Mouse (Mus musculus) liver, adult 2 months (tissue): ENCODE measurements at regions not wholly inside any gene's neighbourhood (a gene's known extent, or its start where the extent isn't known, plus 50 kb on each side); places are given as distances from the start of the nearest gene placed in this dataset.

ENCODE experiments used
- DNase-seq: peaks from one replicate; pipeline ENCODE4 v3.0.0-alpha.2; 2011; ENCODE audit warnings: low read depth, low spot score; ENCODE audit errors: extremely low read depth
- H3K27ac ChIP-seq: fragments of 200-500 bp; replicated peaks from 2 replicates; pipeline ENCODE4 v1.5.1; 2012; ENCODE audit warnings: low read depth, mild to moderate bottlenecking, control low read depth, inconsistent platforms, low read length; ENCODE audit not compliant: insufficient read depth
- H3K27me3 ChIP-seq: fragments of 200-500 bp; 2 replicates; pipeline ENCODE4 v1.6.1; 2012; ENCODE audit warnings: mild to moderate bottlenecking, moderate library complexity, low read length, inconsistent platforms; ENCODE audit not compliant: control insufficient read depth, insufficient read depth
- H3K36me3 ChIP-seq: fragments of 200-500 bp; 2 replicates; pipeline ENCODE4 v1.6.1; 2012; ENCODE audit warnings: low read length, inconsistent platforms; ENCODE audit not compliant: control insufficient read depth, insufficient read depth
- H3K4me1 ChIP-seq: fragments of 200-500 bp; 2 replicates; pipeline ENCODE4 v1.6.1; 2011; ENCODE audit warnings: low read length; ENCODE audit not compliant: control insufficient read depth, insufficient read depth
- H3K4me3 ChIP-seq: fragments of 200-500 bp; 2 replicates; pipeline ENCODE4 v1.5.1; 2011; ENCODE audit warnings: low read depth, mild to moderate bottlenecking, control low read depth, low read length, moderate library complexity; ENCODE audit not compliant: insufficient read depth
- H3K79me2 ChIP-seq: fragments of 200-500 bp; 2 replicates; pipeline ENCODE4 v1.6.1; 2012; ENCODE audit warnings: inconsistent platforms, mild to moderate bottlenecking, low read length, moderate library complexity; ENCODE audit not compliant: control insufficient read depth, insufficient read depth
- H3K9ac ChIP-seq: fragments of 200-500 bp; 2 replicates; pipeline ENCODE4 v1.6.1; 2012; ENCODE audit warnings: low read depth, mild to moderate bottlenecking, control low read depth, inconsistent platforms, low read length
- CTCF ChIP-seq: fragments of 200-500 bp; IDR thresholded peaks from 2 replicates; pipeline ENCODE4 v1.5.1; 2011; ENCODE audit warnings: low read depth, low read length, control low read depth
- POLR2A ChIP-seq: fragments of 200-500 bp; IDR thresholded peaks from 2 replicates; pipeline ENCODE4 v1.6.1; 2011; ENCODE audit warnings: low read length, control low read depth; ENCODE audit not compliant: insufficient read depth; ENCODE audit errors: extremely low read depth
- WGBS: fragments of 180-500 bp; shearing (Covaris S2); methylation state at CpG from one replicate; pipeline ENCODE4 v1.1.7; 2018; 5-methylcytosine and 5-hydroxymethylcytosine counted together

- TF ChIP-seq CTCF: no peak
- TF ChIP-seq POLR2A: no peak
- no peak for DNase-seq
- no peaks in the 10 kb centered on the region for H3K4me1 ChIP-seq
- H3K9ac ChIP-seq: no peak overlapping the region
- 82% methylated on average over 1 of the region's 1 CpGs for WGBS
- H3K4me3 ChIP-seq: no peak overlapping the region
- H3K79me2 ChIP-seq: no peaks in the 10 kb centered on the region
- no peak overlapping the region for H3K27ac ChIP-seq
- H3K27me3 ChIP-seq: no peaks in the 10 kb centered on the region; the same call in 1 of the 2 replicates
- H3K36me3 ChIP-seq: no peaks in the 10 kb centered on the region
Observed at GRCm38 (mm10) chr14:29862032-29862431, 106.1 kb upstream of the Selenok start.

GRCm38 (mm10) chr14:29866455-29867275 is 101.4 kb upstream of the Selenok start:
- Histone ChIP-seq H3K79me2 (no peaks in the 10 kb centered on the region), H3K27me3 (no peaks in the 10 kb centered on the region; the same call in 1 of the 2 replicates), H3K4me3 (no peak overlapping the region), H3K4me1 (no peaks in the 10 kb centered on the region), H3K36me3 (no peaks in the 10 kb centered on the region), H3K27ac (no peak overlapping the region), H3K9ac (no peak overlapping the region)
- no peak for TF ChIP-seq CTCF
- no peak for TF ChIP-seq POLR2A
- WGBS: 88% methylated on average over 7 of the region's 7 CpGs
- no peak for DNase-seq

GRCm38 (mm10) chr14:29867311-29867710 is 100.8 kb upstream of the Selenok start:
- WGBS: 80% methylated on average over 6 of the region's 6 CpGs
- H3K79me2 ChIP-seq: no peaks in the 10 kb centered on the region
- H3K4me1 ChIP-seq: no peaks in the 10 kb centered on the region
- H3K9ac ChIP-seq: no peak overlapping the region
- H3K27ac ChIP-seq: no peak overlapping the region
- H3K4me3 ChIP-seq: no peak overlapping the region
- no peaks in the 10 kb centered on the region; the same call in 1 of the 2 replicates for H3K27me3 ChIP-seq
- no peak for TF ChIP-seq CTCF
- TF ChIP-seq POLR2A: no peak
- no peak for DNase-seq
- no peaks in the 10 kb centered on the region for H3K36me3 ChIP-seq

- no peaks in the 10 kb centered on the region for H3K36me3 ChIP-seq
- H3K27ac ChIP-seq: no peak overlapping the region
- no peak for TF ChIP-seq POLR2A
- TF ChIP-seq CTCF: no peak
- no peak for DNase-seq
- 95% methylated on average over 9 of the region's 9 CpGs for WGBS
- no peaks in the 10 kb centered on the region; the same call in 1 of the 2 replicates for H3K27me3 ChIP-seq
- H3K9ac ChIP-seq: no peak overlapping the region
- no peak overlapping the region for H3K4me3 ChIP-seq
- no peaks in the 10 kb centered on the region for H3K4me1 ChIP-seq
- H3K79me2 ChIP-seq: no peaks in the 10 kb centered on the region
Observed at GRCm38 (mm10) chr14:29869930-29870329, 98.2 kb upstream of the Selenok start.

GRCm38 (mm10) chr14:29876668-29877067 is 91.4 kb upstream of the Selenok start:
- H3K36me3 ChIP-seq: no peaks in the 10 kb centered on the region
- no peak overlapping the region for H3K27ac ChIP-seq
- H3K9ac ChIP-seq: no peak overlapping the region
- no peaks in the 10 kb centered on the region for H3K79me2 ChIP-seq
- DNase-seq: no peak
- H3K27me3 ChIP-seq: no peaks in the 10 kb centered on the region
- no peak overlapping the region for H3K4me3 ChIP-seq
- TF ChIP-seq POLR2A (no peak), CTCF (no peak)
- WGBS: 81% methylated on average over 4 of the region's 4 CpGs
- H3K4me1 ChIP-seq: no peaks in the 10 kb centered on the region
